Mouse (Mus musculus): ENCODE data around the gene Sfxn5. TPM values are rescaled to one million over a fixed set of nuclear protein-coding genes. Genes with fewer than 3 reads are reported as not detected.

The Sfxn5 gene
- polyA plus RNA-seq, 1 experiment from 2014 or later: 22.7 TPM

- no peak overlapping the region for H3K27ac ChIP-seq
- no peaks in the 10 kb centered on the region for H3K9me3 ChIP-seq (replicated peaks)
- WGBS: 78% methylated on average over 3 of the region's 3 CpGs
- no peaks in the 10 kb centered on the region for H3K4me1 ChIP-seq
- H3K36me3 ChIP-seq (ENCODE audit: poor library complexity, severe bottlenecking): no peaks in the 10 kb centered on the region
- H3K27me3 ChIP-seq: peaks cover 8% of the 10 kb centered on the region
- no peak for ATAC-seq
- H3K4me3 ChIP-seq: no peak overlapping the region
- no peak overlapping the region for H3K4me2 ChIP-seq
- H3K9ac ChIP-seq: no peak overlapping the region
Measured at GRCm38 (mm10) chr6:85179569-85179968, 153.7 kb downstream of the Sfxn5 start.

GRCm38 (mm10) chr6:85165440-85165921 is 167.7 kb downstream of the Sfxn5 start:
- Histone ChIP-seq H3K9ac (0 out of 2 replicates have a peak overlapping the region, but pooled peaks have one; percentile 38), H3K27ac (peak overlapping the region; percentile 85), H3K36me3 (ENCODE audit: poor library complexity, severe bottlenecking) (no peaks in the 10 kb centered on the region), H3K9me3 (replicated peaks) (no peaks in the 10 kb centered on the region), H3K4me2 (peak overlapping the region; percentile 45), H3K4me1 (peaks cover 42% of the 10 kb centered on the region), H3K4me3 (peak overlapping the region; percentile 23; the same call in 1 of the 2 replicates), H3K27me3 (no peaks in the 10 kb centered on the region)
- peak; percentile 90 for ATAC-seq
- WGBS: 7% methylated on average over 11 of the region's 11 CpGs

Small RNAs within 50 kb of the gene (microRNA-seq; reads per million reads assigned to microRNA genes)
- gene Mir705: not detected

Other genes starting within 250 kb of the Sfxn5 start
- 29.1 and 30.6 TPM in 2 replicates for gene Spr, start 195.7 kb downstream of the Sfxn5 start, polyA plus RNA-seq (2015; fragmentation: Nextera tagmentation; extraction: Ambion mirVana)
- gene Emx1, start 146.0 kb downstream of the Sfxn5 start, polyA plus RNA-seq (2015; fragmentation: Nextera tagmentation; extraction: Ambion mirVana): 77.6 and 83.4 TPM in 2 replicates
- gene Rab11fip5, start 41.2 kb upstream of the Sfxn5 start, polyA plus RNA-seq (2015; fragmentation: Nextera tagmentation; extraction: Ambion mirVana): 7.1 and 8.5 TPM in 2 replicates
- not detected in 2 replicates for gene Noto, start 90.5 kb upstream of the Sfxn5 start, polyA plus RNA-seq (2015; fragmentation: Nextera tagmentation; extraction: Ambion mirVana)
- gene Smyd5, start 98.6 kb upstream of the Sfxn5 start, polyA plus RNA-seq (2015; fragmentation: Nextera tagmentation; extraction: Ambion mirVana): 40.0 and 51.9 TPM in 2 replicates
- 668 and 694 TPM in 2 replicates for gene Cct7, start 118.1 kb upstream of the Sfxn5 start, polyA plus RNA-seq (2015; fragmentation: Nextera tagmentation; extraction: Ambion mirVana)
- gene Pradc1, start 118.5 kb upstream of the Sfxn5 start, polyA plus RNA-seq (2015; fragmentation: Nextera tagmentation; extraction: Ambion mirVana): 32.4 and 33.9 TPM in 2 replicates
- 2.7 and 3.2 TPM in 2 replicates for gene Fbxo41, start 169.6 kb upstream of the Sfxn5 start, polyA plus RNA-seq (2015; fragmentation: Nextera tagmentation; extraction: Ambion mirVana)
- gene Egr4, start 180.2 kb upstream of the Sfxn5 start, polyA plus RNA-seq (2015; fragmentation: Nextera tagmentation; extraction: Ambion mirVana): not detected in 2 replicates